Mouse (Mus musculus): Measurements from ENCODE around the gene Gm11213. TPM values are rescaled to one million over a fixed set of nuclear protein-coding genes. Genes with fewer than 3 reads are reported as not detected.

Gene Gm11213
- polyA plus RNA-seq, 1 experiment = not detected

DNA sequence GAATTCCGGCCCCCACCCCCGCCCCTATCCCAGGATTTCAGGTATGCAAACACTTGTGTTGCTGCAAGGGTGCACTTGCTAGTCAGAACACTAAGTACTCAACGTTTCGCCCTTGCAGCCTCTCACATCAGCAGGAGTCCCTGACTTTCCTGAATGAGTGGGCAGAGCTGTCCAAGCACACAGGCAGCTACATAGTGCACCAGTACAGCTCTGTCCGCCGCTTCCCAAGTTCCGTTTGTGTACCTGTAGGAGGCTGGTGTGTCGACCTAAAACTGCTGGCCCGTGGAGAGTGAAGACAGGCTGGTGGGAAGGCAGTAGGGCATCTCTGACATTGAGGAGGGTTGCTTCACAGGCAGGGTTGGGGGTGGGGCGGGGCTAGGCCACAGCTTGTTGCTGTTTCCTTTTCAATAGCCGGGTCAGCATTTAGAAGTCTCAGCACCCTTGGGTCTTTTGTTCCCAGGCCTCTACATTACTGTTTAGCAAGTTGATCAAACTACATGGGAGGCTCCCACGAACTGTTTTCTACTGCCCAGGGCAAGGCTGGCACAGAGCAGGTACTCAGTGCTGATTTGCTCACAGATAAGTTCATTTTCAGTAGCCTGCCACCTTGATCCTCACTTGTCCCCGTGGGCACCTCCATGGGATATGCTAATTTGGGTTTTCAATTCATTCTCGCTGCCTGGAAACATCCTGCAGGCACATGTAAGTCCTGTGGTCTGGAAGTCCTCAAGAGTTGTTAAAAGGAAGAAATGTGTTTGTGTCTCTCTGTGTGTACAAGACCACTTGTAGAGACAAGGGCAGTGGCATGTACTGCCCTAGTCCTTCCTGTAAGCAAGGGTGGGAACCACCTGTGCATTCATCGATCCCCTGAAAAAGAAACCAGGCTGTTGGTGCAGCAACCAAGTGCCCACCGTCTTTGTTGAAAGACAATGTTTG, 47.7 kb downstream of the Gm11213 start:
- peaks cover 32% of the 10 kb centered on the region for H3K79me2 ChIP-seq (ENCODE audit: control insufficient read depth, insufficient read depth)
- TF ChIP-seq USF1 (IDR thresholded peaks at IDR 0.05; ENCODE audit: low read depth) = no peak
- no peak for TF ChIP-seq CEBPB (IDR thresholded peaks at IDR 0.05; ENCODE audit: low read depth)
- TF ChIP-seq MAX (IDR thresholded peaks at IDR 0.05) = no peak
- no peak for TF ChIP-seq MYOD1 (IDR thresholded peaks at IDR 0.05; ENCODE audit: control insufficient read depth, insufficient read length, low read depth)
- TF ChIP-seq MYOG (IDR thresholded peaks at IDR 0.05; ENCODE audit: control insufficient read depth, extremely low read depth, insufficient read length) = no peak
- no peak for TF ChIP-seq FOSL1 (IDR thresholded peaks at IDR 0.05; ENCODE audit: insufficient read depth, low read length, poor library complexity, severe bottlenecking)
- no peak for TF ChIP-seq CTCF (IDR thresholded peaks at IDR 0.05; ENCODE audit: control insufficient read depth, insufficient read depth, insufficient read length)
- H3K36me3 ChIP-seq (ENCODE audit: control insufficient read depth, insufficient read depth) = peaks cover 36% of the 10 kb centered on the region
- peak overlapping the region; percentile 40 for H3K4me3 ChIP-seq (ENCODE audit: insufficient read depth, poor library complexity, severe bottlenecking)
- peaks cover 2% of the 10 kb centered on the region for H3K79me3 ChIP-seq (ENCODE audit: low read depth)
- no peaks in the 10 kb centered on the region for H3K27me3 ChIP-seq (ENCODE audit: control insufficient read depth, insufficient read depth, insufficient read length)
- peak overlapping the region; percentile 14 for H3ac ChIP-seq (ENCODE audit: control insufficient read depth, insufficient read length, low read depth)

DNA sequence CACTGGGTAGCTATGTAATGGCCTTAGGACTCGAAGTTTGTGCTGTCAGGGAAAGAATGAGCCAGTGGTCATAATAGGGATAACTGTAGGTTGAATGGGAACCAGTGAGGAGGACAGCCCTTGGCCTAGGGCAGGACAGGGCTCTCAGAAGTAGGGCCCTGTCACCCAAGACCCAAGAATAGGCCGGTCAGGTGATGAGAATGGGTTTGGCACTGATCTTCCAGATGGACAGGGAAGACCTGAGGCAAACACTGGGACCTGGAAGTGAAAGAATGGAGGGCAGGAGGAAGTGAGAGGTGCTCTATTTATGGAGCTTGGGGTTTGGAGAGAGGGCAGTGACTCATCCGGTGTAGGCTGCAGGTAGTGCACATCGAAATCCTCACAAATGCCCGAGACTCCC, 48.4 kb downstream of the Gm11213 start:
- no peak overlapping the region for H3ac ChIP-seq (ENCODE audit: control insufficient read depth, insufficient read length, low read depth)
- no peak for TF ChIP-seq CTCF (IDR thresholded peaks at IDR 0.05; ENCODE audit: control insufficient read depth, insufficient read depth, insufficient read length)
- TF ChIP-seq USF1 (IDR thresholded peaks at IDR 0.05; ENCODE audit: low read depth) = no peak
- TF ChIP-seq MYOD1 (IDR thresholded peaks at IDR 0.05; ENCODE audit: control insufficient read depth, insufficient read length, low read depth) = no peak
- TF ChIP-seq FOSL1 (IDR thresholded peaks at IDR 0.05; ENCODE audit: insufficient read depth, low read length, poor library complexity, severe bottlenecking) = no peak
- TF ChIP-seq MYOG (IDR thresholded peaks at IDR 0.05; ENCODE audit: control insufficient read depth, extremely low read depth, insufficient read length) = no peak
- TF ChIP-seq CEBPB (IDR thresholded peaks at IDR 0.05; ENCODE audit: low read depth) = no peak
- no peak for TF ChIP-seq MAX (IDR thresholded peaks at IDR 0.05)
- peaks cover 2% of the 10 kb centered on the region for H3K79me3 ChIP-seq (ENCODE audit: low read depth)
- peaks cover 39% of the 10 kb centered on the region for H3K36me3 ChIP-seq (ENCODE audit: control insufficient read depth, insufficient read depth)
- no peaks in the 10 kb centered on the region for H3K27me3 ChIP-seq (ENCODE audit: control insufficient read depth, insufficient read depth, insufficient read length)
- peaks cover 31% of the 10 kb centered on the region for H3K79me2 ChIP-seq (ENCODE audit: control insufficient read depth, insufficient read depth)
- H3K4me3 ChIP-seq (ENCODE audit: insufficient read depth, poor library complexity, severe bottlenecking) = no peak overlapping the region

DNA sequence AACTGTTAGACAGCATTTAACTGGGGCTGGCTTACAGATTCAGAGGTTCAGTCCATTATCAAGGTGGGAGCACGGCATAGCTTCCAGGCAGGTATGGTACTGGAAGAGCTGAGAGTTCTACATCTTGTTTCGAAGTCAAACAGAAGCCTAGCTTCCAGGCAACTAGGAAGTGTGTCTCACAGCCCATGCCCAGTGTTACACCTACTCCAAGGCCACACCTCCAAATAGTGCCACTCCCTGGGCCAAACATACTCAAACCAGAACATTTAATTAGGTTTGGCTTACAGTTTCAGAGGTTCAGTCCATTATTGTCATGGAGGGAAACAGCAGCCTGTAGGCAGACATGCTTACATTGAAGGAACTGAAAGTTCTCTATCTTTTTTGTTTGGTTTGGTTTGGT, 50.0 kb downstream of the Gm11213 start:
- H3K4me3 ChIP-seq (ENCODE audit: insufficient read depth, poor library complexity, severe bottlenecking) = no peak overlapping the region
- no peaks in the 10 kb centered on the region for H3K27me3 ChIP-seq (ENCODE audit: control insufficient read depth, insufficient read depth, insufficient read length)
- peaks cover 2% of the 10 kb centered on the region for H3K79me3 ChIP-seq (ENCODE audit: low read depth)
- no peak overlapping the region for H3ac ChIP-seq (ENCODE audit: control insufficient read depth, insufficient read length, low read depth)
- peaks cover 51% of the 10 kb centered on the region for H3K36me3 ChIP-seq (ENCODE audit: control insufficient read depth, insufficient read depth)
- peaks cover 27% of the 10 kb centered on the region for H3K79me2 ChIP-seq (ENCODE audit: control insufficient read depth, insufficient read depth)
- no peak for TF ChIP-seq MAX (IDR thresholded peaks at IDR 0.05)
- TF ChIP-seq MYOG (IDR thresholded peaks at IDR 0.05; ENCODE audit: control insufficient read depth, extremely low read depth, insufficient read length) = no peak
- TF ChIP-seq FOSL1 (IDR thresholded peaks at IDR 0.05; ENCODE audit: insufficient read depth, low read length, poor library complexity, severe bottlenecking) = no peak
- no peak for TF ChIP-seq CTCF (IDR thresholded peaks at IDR 0.05; ENCODE audit: control insufficient read depth, insufficient read depth, insufficient read length)
- TF ChIP-seq CEBPB (IDR thresholded peaks at IDR 0.05; ENCODE audit: low read depth) = no peak
- no peak for TF ChIP-seq MYOD1 (IDR thresholded peaks at IDR 0.05; ENCODE audit: control insufficient read depth, insufficient read length, low read depth)
- TF ChIP-seq USF1 (IDR thresholded peaks at IDR 0.05; ENCODE audit: low read depth) = no peak

DNA sequence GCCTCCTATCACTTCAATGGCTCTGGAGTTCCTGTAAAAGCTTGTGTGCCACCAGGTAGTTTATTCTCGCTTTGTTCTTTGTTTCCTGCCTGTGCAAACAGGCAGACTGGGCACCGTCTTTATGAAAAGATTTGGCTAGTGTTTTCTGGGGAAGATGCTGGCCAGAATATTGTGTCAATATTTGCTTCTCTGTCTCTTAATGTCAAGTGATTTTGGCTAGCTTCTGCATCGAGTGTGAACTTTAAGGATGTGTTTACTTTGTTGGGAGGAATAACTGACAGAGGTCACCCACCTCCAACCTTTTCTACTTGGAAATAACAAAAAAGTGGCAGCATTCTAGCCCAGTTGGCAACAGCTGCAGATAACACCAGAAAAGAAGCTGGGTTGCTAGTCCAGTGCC, 50.4 kb downstream of the Gm11213 start:
- no peak for TF ChIP-seq MYOD1 (IDR thresholded peaks at IDR 0.05; ENCODE audit: control insufficient read depth, insufficient read length, low read depth)
- TF ChIP-seq MAX (IDR thresholded peaks at IDR 0.05) = no peak
- TF ChIP-seq CEBPB (IDR thresholded peaks at IDR 0.05; ENCODE audit: low read depth) = no peak
- no peak for TF ChIP-seq FOSL1 (IDR thresholded peaks at IDR 0.05; ENCODE audit: insufficient read depth, low read length, poor library complexity, severe bottlenecking)
- TF ChIP-seq CTCF (IDR thresholded peaks at IDR 0.05; ENCODE audit: control insufficient read depth, insufficient read depth, insufficient read length) = no peak
- no peak for TF ChIP-seq USF1 (IDR thresholded peaks at IDR 0.05; ENCODE audit: low read depth)
- Histone ChIP-seq H3K27me3 (ENCODE audit: control insufficient read depth, insufficient read depth, insufficient read length) (no peaks in the 10 kb centered on the region), H3K79me3 (ENCODE audit: low read depth) (peaks cover 2% of the 10 kb centered on the region), H3K36me3 (ENCODE audit: control insufficient read depth, insufficient read depth) (peaks cover 53% of the 10 kb centered on the region), H3K79me2 (ENCODE audit: control insufficient read depth, insufficient read depth) (peaks cover 29% of the 10 kb centered on the region), H3ac (ENCODE audit: control insufficient read depth, insufficient read length, low read depth) (no peak overlapping the region), H3K4me3 (ENCODE audit: insufficient read depth, poor library complexity, severe bottlenecking) (no peak overlapping the region)

DNA sequence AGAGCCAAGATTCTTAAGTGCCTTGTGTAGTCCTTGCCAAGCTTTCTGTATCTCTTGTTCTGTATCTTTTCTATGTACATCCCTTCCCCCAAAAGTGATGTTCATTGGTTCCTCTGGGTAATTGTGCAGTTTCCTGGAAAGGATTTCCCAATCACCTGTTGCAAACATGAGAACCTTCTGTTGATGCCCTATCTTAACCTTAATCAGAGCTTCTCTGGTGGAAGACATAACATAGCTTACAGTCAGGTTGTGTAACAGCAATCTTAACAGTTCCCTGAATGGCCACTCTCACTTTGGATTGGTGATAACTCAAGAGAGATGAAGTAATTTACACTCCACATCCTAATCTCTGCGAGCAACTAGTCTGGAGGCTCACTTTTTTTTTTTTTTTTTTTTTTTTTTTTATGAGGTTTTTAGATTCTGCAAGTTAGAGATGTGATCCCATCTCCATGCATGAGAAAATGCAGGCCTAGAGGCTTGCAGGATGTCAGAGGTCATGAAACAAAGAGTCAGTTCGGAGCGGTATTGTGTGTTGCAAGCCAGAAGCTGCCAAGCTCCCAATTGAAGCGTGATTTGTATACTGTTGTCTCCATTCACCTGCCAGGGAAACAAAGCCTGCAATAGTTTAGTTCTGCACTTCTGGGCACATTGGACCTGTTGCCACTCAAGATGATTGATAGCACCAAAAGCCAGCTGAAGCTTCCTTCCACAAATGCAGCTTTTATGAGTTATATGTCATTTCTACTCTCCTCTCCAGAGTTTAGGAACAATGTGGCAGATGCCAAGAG, 51.1 kb downstream of the Gm11213 start:
- Histone ChIP-seq H3K27me3 (ENCODE audit: control insufficient read depth, insufficient read depth, insufficient read length) (no peaks in the 10 kb centered on the region), H3K79me2 (ENCODE audit: control insufficient read depth, insufficient read depth) (peaks cover 29% of the 10 kb centered on the region), H3K79me3 (ENCODE audit: low read depth) (peaks cover 6% of the 10 kb centered on the region), H3K4me3 (ENCODE audit: insufficient read depth, poor library complexity, severe bottlenecking) (no peak overlapping the region), H3K36me3 (ENCODE audit: control insufficient read depth, insufficient read depth) (peaks cover 60% of the 10 kb centered on the region), H3ac (ENCODE audit: control insufficient read depth, insufficient read length, low read depth) (no peak overlapping the region)
- no peak for TF ChIP-seq MAX (IDR thresholded peaks at IDR 0.05)
- TF ChIP-seq FOSL1 (IDR thresholded peaks at IDR 0.05; ENCODE audit: insufficient read depth, low read length, poor library complexity, severe bottlenecking) = no peak
- TF ChIP-seq MYOG (IDR thresholded peaks at IDR 0.05; ENCODE audit: control insufficient read depth, extremely low read depth, insufficient read length) = no peak

All from C2C12 (cell line).